Mouse (Mus musculus) CD4-positive, CD25-positive, alpha-beta regulatory T cell, adult 2 months (primary cell): ENCODE measurements around the gene Ube2b.

Source experiments
- DNase-seq: peaks from one replicate; pipeline ENCODE4 v3.0.0-alpha.2; 2012; ENCODE audit warnings: low read depth, low spot score

Gene Ube2b

GRCm38 (mm10) chr11:51967443-51968401 is 32.8 kb downstream of the Ube2b start, which contains the start of gene Cdkn2aipnl:
Cdkn2aipnl (plus strand) TSS chr11:51967661.
- peak; percentile 99 for DNase-seq

- no peak for DNase-seq
Measured at GRCm38 (mm10) chr11:51966651-51967050, 33.9 kb downstream of the Ube2b start.

- DNase-seq, result no peak
Measured at GRCm38 (mm10) chr11:51962277-51962676, 38.3 kb downstream of the Ube2b start.

GRCm38 (mm10) chr11:51961761-51962160 is 38.8 kb downstream of the Ube2b start:
- DNase-seq, result no peak

- DNase-seq, result peak; percentile 35
Measured at GRCm38 (mm10) chr11:51960967-51961471, 39.5 kb downstream of the Ube2b start.

GRCm38 (mm10) chr11:51960061-51960460 is 40.5 kb downstream of the Ube2b start:
- no peak for DNase-seq

GRCm38 (mm10) chr11:51959511-51959910 is 41.1 kb downstream of the Ube2b start:
- no peak for DNase-seq

GRCm38 (mm10) chr11:51957760-51958159 is 42.8 kb downstream of the Ube2b start:
- DNase-seq, result no peak

GRCm38 (mm10) chr11:51956112-51956511 is 44.5 kb downstream of the Ube2b start:
- no peak for DNase-seq

GRCm38 (mm10) chr11:51951861-51952420 is 48.6 kb downstream of the Ube2b start:
- DNase-seq, result no peak

GRCm38 (mm10) chr11:51949919-51950318 is 50.6 kb downstream of the Ube2b start:
- peak; percentile 42 for DNase-seq

GRCm38 (mm10) chr11:51949155-51949840 is 51.3 kb downstream of the Ube2b start:
- peak; percentile 51 for DNase-seq

- no peak for DNase-seq
Measured at GRCm38 (mm10) chr11:51946144-51946543, 54.4 kb downstream of the Ube2b start.

- no peak for DNase-seq
Measured at GRCm38 (mm10) chr11:51945548-51945947, 55.0 kb downstream of the Ube2b start.

GRCm38 (mm10) chr11:51944239-51944638 is 56.3 kb downstream of the Ube2b start:
- no peak for DNase-seq

- no peak for DNase-seq
Measured at GRCm38 (mm10) chr11:51943500-51943841, 57.1 kb downstream of the Ube2b start.

GRCm38 (mm10) chr11:51942602-51943499 is 57.7 kb downstream of the Ube2b start:
- DNase-seq, result no peak

GRCm38 (mm10) chr11:51940511-51940955 is 60.0 kb downstream of the Ube2b start:
- DNase-seq, result no peak

GRCm38 (mm10) chr11:51939590-51939955 is 61.0 kb downstream of the Ube2b start:
- no peak for DNase-seq

GRCm38 (mm10) chr11:51938817-51939589 is 61.6 kb downstream of the Ube2b start:
- DNase-seq, result peak; percentile 64
